Comparison of ENCODE assay signal across 19 mouse cellular contexts in the genomic region with DNA sequence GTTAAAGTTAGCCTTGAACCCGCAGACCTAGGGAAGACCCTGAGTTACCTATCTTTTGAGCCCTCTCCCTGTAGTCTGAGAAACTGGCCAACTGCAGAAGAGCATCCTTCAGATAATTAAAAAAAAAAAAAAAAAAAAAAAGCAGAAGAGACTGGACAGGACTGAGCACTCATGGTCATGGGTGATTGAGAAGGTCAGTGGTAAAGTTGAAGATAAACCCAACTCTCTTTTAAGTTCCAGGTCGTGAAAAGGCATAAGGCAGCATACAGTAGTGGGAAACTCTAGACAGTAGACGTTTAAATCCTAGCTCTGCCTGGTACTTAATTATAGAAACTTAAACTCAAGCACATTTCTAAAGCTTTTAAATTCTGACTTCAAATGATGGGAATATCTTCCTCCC.
"Had no signal": no experiment of that assay in that cellular context is flagged by ENCODE, and none has a peak within 500 bp of the region (broad histone marks: within the 10 kb centered on the region; RNA-seq: fewer than 3 reads in every experiment).

No protein-coding gene starts in this region.

- ATAC-seq: midbrain, embryonic 16.5 days had no signal

- H3K36me3 ChIP-seq: midbrain, embryonic 10.5 days; midbrain, embryonic 12.5 days; neural tube, embryonic 13.5 days; neural tube, embryonic 15.5 days had no signal

- H3K4me1 ChIP-seq: midbrain, embryonic 10.5 days; midbrain, embryonic 12.5 days; neural tube, embryonic 13.5 days; neural tube, embryonic 15.5 days had no signal

- H3K4me2 ChIP-seq: lung, embryonic 14.5 days; midbrain, embryonic 12.5 days; neural tube, embryonic 13.5 days; neural tube, embryonic 15.5 days had no signal

- DNase-seq: lung, adult 18-20 months; lung, embryonic 14.5 days; lung, postnatal 10 days; lung, postnatal 4 days; midbrain, embryonic 14.5 days; retina, postnatal 1 day; right cerebral cortex, adult 18-20 months; right cerebral cortex, postnatal 25 days; right cerebral cortex, postnatal 4 days; spleen, adult 18-20 months; thymus, adult 18-20 months; thymus, postnatal 14 days; thymus, postnatal 36 days had no signal

- H3K4me3 ChIP-seq: midbrain, embryonic 10.5 days; midbrain, embryonic 12.5 days; myocyte; neural tube, embryonic 13.5 days; neural tube, embryonic 15.5 days had no signal

- H3K27ac ChIP-seq: midbrain, embryonic 10.5 days; midbrain, embryonic 12.5 days; neural tube, embryonic 13.5 days; neural tube, embryonic 15.5 days had no signal

- H3K9me3 ChIP-seq: midbrain, embryonic 10.5 days; midbrain, embryonic 12.5 days; neural tube, embryonic 13.5 days; neural tube, embryonic 15.5 days had no signal

- H3K27me3 ChIP-seq: midbrain, embryonic 12.5 days; neural tube, embryonic 13.5 days; neural tube, embryonic 15.5 days had no signal

- H3K9ac ChIP-seq: lung, embryonic 14.5 days; midbrain, embryonic 12.5 days; neural tube, embryonic 13.5 days; neural tube, embryonic 15.5 days had no signal
